Mouse (Mus musculus): ENCODE measurements around the gene Eif3l.

- TF ChIP-seq CTCF (IDR thresholded peaks at IDR 0.05; ENCODE audit: insufficient read depth, low read length) = peak; percentile 46; the same call in 1 of the 2 replicates
- TF ChIP-seq POLR2A (IDR thresholded peaks at IDR 0.05; ENCODE audit: borderline replicate concordance, extremely low read depth, low read depth, low read length) = no peak
Measured at GRCm38 (mm10) chr15:79128208-79128607, 53.2 kb downstream of the Eif3l start.

Data from lung, adult 2 months (tissue).